Mouse (Mus musculus) hindbrain, embryonic 16.5 days (tissue): Measurements from ENCODE around the gene Ascc1. TPM values are rescaled to one million over a fixed set of nuclear protein-coding genes. Genes with fewer than 3 reads are reported as not detected.

Experiments used
- ATAC-seq: fragments of 200-750 bp; cut with Nextera tagmentation; 2 replicates; pipeline ENCODE4 v1.8.0; 2017; ENCODE audit warnings: moderate TSS enrichment, moderate library complexity
- H3K27ac ChIP-seq: fragments of 300-500 bp; sonication (generic); 2 replicates; pipeline ENCODE4 v1.5.1; 2014; ENCODE audit warnings: low read depth, mild to moderate bottlenecking, control low read depth, low read length, moderate library complexity
- H3K27me3 ChIP-seq: fragments of 300-500 bp; sonication (generic); replicated peaks from 2 replicates; pipeline ENCODE4 v1.6.1; 2014; ENCODE audit warnings: low read length; ENCODE audit not compliant: control insufficient read depth, insufficient read depth
- H3K36me3 ChIP-seq: fragments of 300-500 bp; sonication (generic); 2 replicates; pipeline ENCODE4 v1.6.1; 2014; ENCODE audit warnings: mild to moderate bottlenecking, low read length, moderate library complexity, mixed read lengths; ENCODE audit not compliant: control insufficient read depth, insufficient read depth
- H3K4me1 ChIP-seq: fragments of 300-500 bp; sonication (generic); 2 replicates; pipeline ENCODE4 v1.6.1; 2014; ENCODE audit warnings: low read depth, low read length; ENCODE audit not compliant: control insufficient read depth, insufficient read depth
- H3K4me2 ChIP-seq: fragments of 300-500 bp; sonication (generic); 2 replicates; pipeline ENCODE4 v1.6.1; 2014; ENCODE audit warnings: mild to moderate bottlenecking, low read length, control low read depth, moderate library complexity
- H3K4me3 ChIP-seq: fragments of 300-500 bp; sonication (generic); 2 replicates; pipeline ENCODE4 v1.5.1; 2014; ENCODE audit warnings: mild to moderate bottlenecking, low read length, control low read depth, moderate library complexity
- H3K9ac ChIP-seq: fragments of 300-500 bp; sonication (generic); 2 replicates; pipeline ENCODE4 v1.6.1; 2014; ENCODE audit warnings: low read depth, mild to moderate bottlenecking, control low read depth, low read length, moderate library complexity
- H3K9me3 ChIP-seq: fragments of 300-500 bp; sonication (generic); 2 replicates; pipeline ENCODE4 v1.6.1; 2014; ENCODE audit warnings: mild to moderate bottlenecking, low read length, moderate library complexity; ENCODE audit not compliant: control insufficient read depth
- WGBS: fragments of 180-500 bp; shearing (Covaris S2); extraction: QIAGEN DNeasy Blood & Tissue Kit; methylation state at CpG from one replicate; pipeline ENCODE4 v1.1.7; 2014; 5-methylcytosine and 5-hydroxymethylcytosine counted together
- polyA plus RNA-seq: library from polyadenylated mRNA; unstranded; fragments of >200 nt; fragmentation: Nextera tagmentation; extraction: Ambion mirVana; gene quantifications from 2 replicates; pipeline ENCODE4 v1.2.1, GENCODE M21; 2015

The Ascc1 gene
- polyA plus RNA-seq, 1 experiment from 2014 or later = 48.3 TPM

GRCm38 (mm10) chr10:60116997-60117396 is 114.4 kb downstream of the Ascc1 start:
- H3K9ac ChIP-seq = no peak overlapping the region

DNA sequence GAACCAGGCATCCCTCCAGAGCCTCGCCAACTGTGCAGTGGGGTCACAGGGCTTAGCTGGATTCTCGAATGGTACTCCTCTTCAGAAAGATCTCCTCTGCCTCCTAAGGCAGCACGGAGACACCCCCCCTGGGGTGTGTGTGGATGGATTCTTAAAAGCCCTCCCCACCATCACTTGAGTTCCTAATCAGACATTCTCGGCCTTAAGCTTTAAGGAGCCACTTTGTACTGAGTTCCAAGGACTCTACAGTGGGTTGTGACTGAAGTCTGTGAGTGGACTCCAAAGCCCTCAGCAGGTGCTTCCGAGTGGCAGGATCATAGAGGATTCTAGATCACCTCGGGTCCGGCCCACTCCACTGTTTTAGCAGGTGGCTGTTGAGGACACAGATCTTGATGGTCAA is 115.9 kb downstream of the Ascc1 start:
- peaks cover 30% of the 10 kb centered on the region for H3K4me1 ChIP-seq
- H3K27me3 ChIP-seq = no peaks in the 10 kb centered on the region
- no peak overlapping the region for H3K27ac ChIP-seq
- no peak overlapping the region for H3K9ac ChIP-seq
- no peaks in the 10 kb centered on the region for H3K9me3 ChIP-seq
- no peak overlapping the region for H3K4me2 ChIP-seq
- peaks cover 11% of the 10 kb centered on the region for H3K36me3 ChIP-seq
- 69% methylated on average over 7 of the region's 7 CpGs for WGBS
- H3K4me3 ChIP-seq = no peak overlapping the region
- ATAC-seq = no peak

More at GRCm38 (mm10) chr10:60116997-60117396, 114.4 kb downstream of the Ascc1 start:
- Histone ChIP-seq H3K4me1 (peaks cover 30% of the 10 kb centered on the region), H3K9me3 (no peaks in the 10 kb centered on the region), H3K4me3 (no peak overlapping the region), H3K4me2 (no peak overlapping the region), H3K36me3 (peaks cover 7% of the 10 kb centered on the region; the same call in 1 of the 2 replicates), H3K27me3 (no peaks in the 10 kb centered on the region), H3K27ac (0 out of 2 replicates have a peak overlapping the region, but pooled peaks have one; percentile 50)
- 50% methylated on average over 4 of the region's 4 CpGs for WGBS
- ATAC-seq = no peak

DNA sequence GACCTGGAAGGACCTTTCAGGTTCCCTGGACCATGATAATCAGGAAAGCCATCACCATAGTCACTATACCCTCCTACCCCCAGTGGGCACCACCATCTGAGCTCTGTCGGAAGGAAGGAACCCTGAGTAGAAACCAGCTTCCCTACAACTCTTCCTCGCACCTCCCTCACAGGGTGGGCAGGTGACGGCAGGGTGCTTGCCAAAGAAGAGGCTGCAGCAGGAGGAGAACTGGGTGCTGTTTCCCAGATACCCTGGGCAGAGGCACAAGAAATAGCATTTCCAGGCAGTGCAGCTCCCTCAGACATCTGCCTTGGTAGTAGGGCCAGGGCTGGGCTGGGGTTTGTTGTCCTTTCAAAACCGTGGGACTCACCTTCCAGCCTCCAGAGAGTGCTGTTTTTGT is 118.0 kb downstream of the Ascc1 start:
- no peak for ATAC-seq
- no peak overlapping the region for H3K9ac ChIP-seq
- 79% methylated on average over 4 of the region's 4 CpGs for WGBS
- peaks cover 23% of the 10 kb centered on the region for H3K4me1 ChIP-seq
- no peak overlapping the region for H3K4me2 ChIP-seq
- H3K27me3 ChIP-seq = no peaks in the 10 kb centered on the region
- H3K27ac ChIP-seq = no peak overlapping the region
- no peaks in the 10 kb centered on the region for H3K9me3 ChIP-seq
- H3K4me3 ChIP-seq = no peak overlapping the region
- peaks cover 12% of the 10 kb centered on the region for H3K36me3 ChIP-seq

DNA sequence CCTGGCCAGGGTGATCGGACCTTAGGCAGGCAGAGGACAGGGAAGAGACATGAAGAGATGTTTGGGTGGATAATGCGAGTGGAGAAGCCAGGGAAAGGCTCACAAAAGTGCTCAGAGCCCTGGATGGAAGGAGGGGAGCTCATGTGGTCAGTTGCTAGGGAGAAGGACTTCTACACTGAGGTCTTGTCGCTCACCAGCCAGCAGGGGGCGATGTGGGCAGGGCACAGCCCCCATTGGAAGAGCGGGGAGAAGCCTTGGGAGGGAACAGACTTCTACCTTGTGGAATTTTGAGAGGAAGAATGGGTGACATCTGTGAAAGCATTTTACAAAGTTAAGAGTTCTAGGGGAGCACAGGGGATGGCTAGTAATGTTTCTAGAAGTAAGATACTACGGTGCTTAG is 121.5 kb downstream of the Ascc1 start:
- WGBS = 62% methylated on average over 6 of the region's 6 CpGs
- H3K4me1 ChIP-seq = no peaks in the 10 kb centered on the region
- H3K27me3 ChIP-seq = no peaks in the 10 kb centered on the region
- H3K4me2 ChIP-seq = no peak overlapping the region
- H3K36me3 ChIP-seq = peaks cover 35% of the 10 kb centered on the region
- H3K4me3 ChIP-seq = no peak overlapping the region
- ATAC-seq = no peak
- H3K9me3 ChIP-seq = no peaks in the 10 kb centered on the region
- no peak overlapping the region for H3K27ac ChIP-seq
- no peak overlapping the region for H3K9ac ChIP-seq

DNA sequence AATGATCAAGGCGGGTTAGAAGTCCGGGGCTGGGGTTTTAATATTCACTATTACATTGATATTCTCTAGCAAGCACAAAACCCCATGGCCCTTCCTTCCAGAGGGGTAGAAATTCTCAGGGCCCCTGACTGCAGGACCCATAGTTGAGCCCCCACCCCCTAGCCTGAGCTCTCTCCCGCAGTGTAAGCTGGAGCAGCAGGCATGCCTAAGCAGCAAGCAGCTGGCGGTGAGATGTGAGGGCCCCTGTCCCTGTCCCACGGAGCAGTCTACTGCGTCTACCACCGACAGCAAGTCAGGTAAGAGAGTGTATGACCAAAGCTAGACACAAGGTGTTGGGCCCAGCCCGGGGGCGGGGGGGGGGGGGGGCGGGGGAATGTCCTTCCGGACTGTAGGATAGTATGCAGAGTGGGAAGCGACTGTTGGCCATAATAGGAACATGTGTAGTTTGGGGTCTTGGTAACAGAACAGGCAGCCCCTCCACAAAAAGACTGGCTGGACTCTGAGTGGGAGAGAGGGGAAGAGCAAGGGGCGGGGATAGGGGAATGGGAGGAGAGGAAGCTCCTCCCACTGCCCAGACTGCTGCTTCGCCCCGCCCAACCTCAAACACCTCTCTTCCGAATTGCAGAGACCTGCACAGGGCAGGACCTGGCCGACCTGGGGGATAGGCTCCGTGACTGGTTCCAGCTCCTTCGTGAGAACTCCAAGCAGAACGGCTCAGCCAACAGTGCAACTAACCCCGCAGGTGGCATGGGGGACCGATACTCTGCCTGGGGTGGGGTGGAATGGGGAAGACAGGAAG is 123.1 kb downstream of the Ascc1 start:
- Histone ChIP-seq H3K9ac (no peak overlapping the region), H3K4me1 (no peaks in the 10 kb centered on the region), H3K36me3 (peaks cover 47% of the 10 kb centered on the region), H3K27ac (no peak overlapping the region), H3K4me2 (no peak overlapping the region), H3K27me3 (no peaks in the 10 kb centered on the region), H3K9me3 (no peaks in the 10 kb centered on the region), H3K4me3 (no peak overlapping the region)
- WGBS = 30% methylated on average over 19 of the region's 22 CpGs
- ATAC-seq = 0 out of 2 replicates have a peak, but pooled peaks have one; percentile 12

DNA sequence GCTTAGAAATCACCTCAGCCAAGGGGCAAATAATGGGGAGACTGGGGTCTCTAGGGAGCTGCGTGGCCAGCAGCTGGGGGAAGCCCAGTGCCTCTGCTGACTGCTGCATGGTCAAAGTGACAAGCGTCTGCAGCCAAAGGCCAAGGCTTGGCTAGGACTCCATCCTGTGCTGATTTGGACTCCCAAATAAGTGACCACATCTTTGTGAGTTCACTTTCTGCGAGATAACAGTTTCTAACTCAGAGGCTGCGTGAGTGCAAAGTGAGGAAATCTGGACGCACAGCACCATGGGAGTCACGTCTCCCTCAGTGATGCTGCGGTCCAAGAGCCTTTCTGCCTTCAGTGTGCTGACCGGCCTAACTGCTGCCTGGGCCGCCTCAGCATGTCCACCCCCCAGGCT is 125.7 kb downstream of the Ascc1 start:
- ATAC-seq = no peak
- Histone ChIP-seq H3K9me3 (no peaks in the 10 kb centered on the region), H3K4me2 (no peak overlapping the region), H3K36me3 (peaks cover 44% of the 10 kb centered on the region), H3K9ac (no peak overlapping the region), H3K4me1 (no peaks in the 10 kb centered on the region), H3K4me3 (no peak overlapping the region), H3K27me3 (no peaks in the 10 kb centered on the region), H3K27ac (no peak overlapping the region)
- WGBS = 91% methylated on average over 9 of the region's 9 CpGs

DNA sequence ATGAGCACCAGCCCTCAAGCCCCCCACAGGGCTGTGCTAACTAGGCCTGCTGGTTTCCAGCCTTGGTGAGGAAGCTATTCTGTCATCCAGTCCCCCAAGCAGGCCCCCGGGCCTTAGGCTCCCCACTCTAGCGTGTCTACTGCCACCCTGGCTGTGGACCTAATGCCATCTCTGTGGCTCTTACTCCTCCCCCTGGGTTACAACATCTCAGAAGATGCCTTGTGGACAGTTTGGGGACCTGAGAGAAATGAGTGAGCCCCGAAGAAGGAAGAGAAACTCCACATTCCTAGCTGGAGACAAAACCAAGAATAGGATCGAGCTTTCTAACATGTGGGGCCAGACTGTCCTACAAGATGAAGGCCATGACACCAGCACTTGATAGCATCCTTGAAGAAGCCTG is 127.9 kb downstream of the Ascc1 start:
- Histone ChIP-seq H3K27me3 (no peaks in the 10 kb centered on the region), H3K27ac (no peak overlapping the region), H3K9ac (no peak overlapping the region), H3K4me3 (no peak overlapping the region), H3K4me2 (no peak overlapping the region), H3K9me3 (no peaks in the 10 kb centered on the region), H3K36me3 (peaks cover 42% of the 10 kb centered on the region), H3K4me1 (no peaks in the 10 kb centered on the region)
- 86% methylated on average over 4 of the region's 4 CpGs for WGBS
- no peak for ATAC-seq

DNA sequence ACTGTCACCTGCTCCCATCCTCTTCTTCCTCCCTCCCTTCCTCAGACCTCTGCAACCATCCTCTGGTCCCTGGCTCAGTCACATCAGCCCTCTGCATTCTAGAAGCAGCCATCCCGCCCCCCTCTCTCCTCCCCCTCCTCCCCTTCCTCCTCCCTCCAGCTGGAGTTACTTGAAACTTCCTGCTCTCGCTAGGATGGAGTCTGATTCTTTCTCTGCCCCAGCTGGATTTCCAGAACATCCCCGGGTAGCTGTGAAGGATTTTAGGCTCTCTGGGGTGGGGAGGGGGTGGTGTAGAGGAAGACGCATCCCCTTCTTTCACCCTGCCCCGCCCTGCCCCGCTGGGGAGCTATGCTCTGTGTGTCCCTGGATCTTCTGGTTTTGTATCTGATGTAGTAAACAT is 130.9 kb downstream of the Ascc1 start:
- WGBS = 38% methylated on average over 6 of the region's 6 CpGs
- Histone ChIP-seq H3K9me3 (no peaks in the 10 kb centered on the region), H3K4me3 (no peak overlapping the region), H3K36me3 (peaks cover 23% of the 10 kb centered on the region), H3K27me3 (no peaks in the 10 kb centered on the region), H3K4me2 (no peak overlapping the region), H3K9ac (no peak overlapping the region), H3K27ac (no peak overlapping the region), H3K4me1 (no peaks in the 10 kb centered on the region)
- ATAC-seq = no peak

DNA sequence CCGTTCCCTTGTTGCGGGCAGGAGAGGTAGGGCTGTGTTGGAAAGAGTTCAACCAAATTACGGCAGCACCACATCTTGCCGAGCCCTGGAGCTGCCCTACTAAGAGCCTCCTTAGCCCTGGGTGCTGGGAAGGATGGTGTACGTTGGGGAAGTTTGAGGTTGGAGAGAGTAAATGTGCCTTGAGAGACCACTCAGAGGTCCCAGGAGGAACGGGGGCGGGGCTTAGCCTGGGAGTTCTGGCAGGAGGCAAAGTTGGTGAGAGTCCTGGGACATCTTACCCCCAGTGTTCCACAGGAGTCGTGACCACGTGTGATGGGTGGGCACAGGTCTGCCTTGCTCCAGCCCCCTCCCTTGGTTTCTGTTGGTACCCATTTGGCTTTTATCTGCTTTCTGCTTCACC is 131.6 kb downstream of the Ascc1 start:
- no peak for ATAC-seq
- no peak overlapping the region for H3K4me2 ChIP-seq
- H3K9ac ChIP-seq = no peak overlapping the region
- H3K36me3 ChIP-seq = peaks cover 18% of the 10 kb centered on the region
- no peaks in the 10 kb centered on the region for H3K4me1 ChIP-seq
- no peak overlapping the region for H3K27ac ChIP-seq
- no peaks in the 10 kb centered on the region for H3K9me3 ChIP-seq
- no peaks in the 10 kb centered on the region for H3K27me3 ChIP-seq
- H3K4me3 ChIP-seq = no peak overlapping the region
- WGBS = 54% methylated on average over 9 of the region's 9 CpGs
